Mouse (Mus musculus) kidney, embryonic 16.5 days (tissue): ENCODE results near the gene Ubash3a. TPM values are rescaled to one million over a fixed set of nuclear protein-coding genes. Genes with fewer than 3 reads are reported as not detected.

Experiments used
- ATAC-seq: fragments of 200-750 bp; cut with Nextera tagmentation; 2 replicates; pipeline ENCODE4 v1.8.0; 2017; ENCODE audit warnings: moderate TSS enrichment; ENCODE audit not compliant: low FRiP score, low TSS enrichment
- H3K27ac ChIP-seq: fragments of 300-500 bp; sonication (generic); 2 replicates; pipeline ENCODE4 v1.5.1; 2014; ENCODE audit warnings: low read length
- H3K27me3 ChIP-seq: fragments of 300-500 bp; sonication (generic); 2 replicates; pipeline ENCODE4 v1.6.1; 2014; ENCODE audit warnings: low read length, control low read depth, mixed read lengths; ENCODE audit not compliant: insufficient read depth
- H3K36me3 ChIP-seq: fragments of 300-500 bp; sonication (generic); 2 replicates; pipeline ENCODE4 v1.6.1; 2014; ENCODE audit warnings: low read length, control low read depth, mixed read lengths; ENCODE audit not compliant: insufficient read depth
- H3K4me1 ChIP-seq: fragments of 300-500 bp; sonication (generic); 2 replicates; pipeline ENCODE4 v1.6.1; 2014; ENCODE audit warnings: low read length, control low read depth, mixed read lengths; ENCODE audit not compliant: insufficient read depth
- H3K4me2 ChIP-seq: fragments of 300-500 bp; sonication (generic); replicated peaks from 2 replicates; pipeline ENCODE4 v1.6.1; 2014; ENCODE audit warnings: low read depth, low read length
- H3K4me3 ChIP-seq: fragments of 300-500 bp; sonication (generic); 2 replicates; pipeline ENCODE4 v1.5.1; 2014; ENCODE audit warnings: mild to moderate bottlenecking, low read length
- H3K9ac ChIP-seq: fragments of 300-500 bp; sonication (generic); replicated peaks from 2 replicates; pipeline ENCODE4 v1.6.1; 2014; ENCODE audit warnings: low read length
- H3K9me3 ChIP-seq: fragments of 300-500 bp; sonication (generic); 2 replicates; pipeline ENCODE4 v1.6.1; 2016; ENCODE audit warnings: low read length, control low read depth
- WGBS: fragments of 180-500 bp; shearing (Covaris S2); extraction: QIAGEN DNeasy Blood & Tissue Kit; methylation state at CpG from one replicate; pipeline ENCODE4 v1.1.7; 2014; 5-methylcytosine and 5-hydroxymethylcytosine counted together
- polyA plus RNA-seq: library from polyadenylated mRNA; unstranded; fragments of >200 nt; fragmentation: Nextera tagmentation; extraction: Ambion mirVana; gene quantifications from 2 replicates; pipeline ENCODE4 v1.2.1, GENCODE M21; 2015

The Ubash3a gene
- polyA plus RNA-seq, 1 experiment from 2014 or later: 0.40 TPM

GRCm38 (mm10) chr17:31232251-31233010, 24.8 kb downstream of the Ubash3a start:
- H3K9ac ChIP-seq: no peak overlapping the region
- no peaks in the 10 kb centered on the region for H3K4me1 ChIP-seq
- no peaks in the 10 kb centered on the region for H3K27me3 ChIP-seq
- no peaks in the 10 kb centered on the region for H3K36me3 ChIP-seq
- WGBS: 44% methylated on average over 8 of the region's 8 CpGs
- no peak overlapping the region for H3K27ac ChIP-seq
- H3K4me2 ChIP-seq: no peak overlapping the region
- H3K4me3 ChIP-seq: no peak overlapping the region
- no peaks in the 10 kb centered on the region for H3K9me3 ChIP-seq
- ATAC-seq: no peak

- no peaks in the 10 kb centered on the region for H3K36me3 ChIP-seq
- no peak overlapping the region for H3K9ac ChIP-seq
- ATAC-seq: no peak
- H3K9me3 ChIP-seq: no peaks in the 10 kb centered on the region
- no peak overlapping the region for H3K4me2 ChIP-seq
- 96% methylated on average over 1 of the region's 1 CpGs for whole genome bisulfite sequencing
- H3K4me1 ChIP-seq: no peaks in the 10 kb centered on the region
- no peak overlapping the region for H3K4me3 ChIP-seq
- H3K27me3 ChIP-seq: no peaks in the 10 kb centered on the region
- no peak overlapping the region for H3K27ac ChIP-seq
Measured at GRCm38 (mm10) chr17:31235915-31236314, 28.2 kb downstream of the Ubash3a start.

- 79% methylated on average over 7 of the region's 7 CpGs for WGBS
- ATAC-seq: no peak
Measured at GRCm38 (mm10) chr17:31238234-31239020, 30.8 kb downstream of the Ubash3a start.

GRCm38 (mm10) chr17:31241156-31241555, 33.5 kb downstream of the Ubash3a start:
- no peaks in the 10 kb centered on the region for H3K9me3 ChIP-seq
- H3K4me1 ChIP-seq: no peaks in the 10 kb centered on the region
- WGBS: 82% methylated on average over 8 of the region's 8 CpGs
- no peak for ATAC-seq
- H3K27ac ChIP-seq: no peak overlapping the region
- H3K9ac ChIP-seq: no peak overlapping the region
- no peak overlapping the region for H3K4me2 ChIP-seq
- no peaks in the 10 kb centered on the region for H3K27me3 ChIP-seq
- no peaks in the 10 kb centered on the region for H3K36me3 ChIP-seq
- H3K4me3 ChIP-seq: no peak overlapping the region

More at GRCm38 (mm10) chr17:31238234-31239020, 30.8 kb downstream of the Ubash3a start:
- H3K4me1 ChIP-seq: no peaks in the 10 kb centered on the region
- H3K4me3 ChIP-seq: no peak overlapping the region
- no peaks in the 10 kb centered on the region for H3K9me3 ChIP-seq
- no peaks in the 10 kb centered on the region for H3K27me3 ChIP-seq
- H3K27ac ChIP-seq: no peak overlapping the region
- no peak overlapping the region for H3K9ac ChIP-seq
- no peak overlapping the region for H3K4me2 ChIP-seq
- H3K36me3 ChIP-seq: no peaks in the 10 kb centered on the region

GRCm38 (mm10) chr17:31242764-31243163, 35.1 kb downstream of the Ubash3a start:
- Histone ChIP-seq H3K36me3 (no peaks in the 10 kb centered on the region), H3K4me1 (no peaks in the 10 kb centered on the region), H3K27ac (no peak overlapping the region), H3K4me3 (no peak overlapping the region), H3K9ac (no peak overlapping the region), H3K4me2 (no peak overlapping the region), H3K9me3 (no peaks in the 10 kb centered on the region), H3K27me3 (no peaks in the 10 kb centered on the region)
- 0% methylated on average over 1 of the region's 1 CpGs for WGBS
- ATAC-seq: no peak

- no peak overlapping the region for H3K27ac ChIP-seq
Measured at GRCm38 (mm10) chr17:31245321-31245720, 37.6 kb downstream of the Ubash3a start.

GRCm38 (mm10) chr17:31247144-31247543, 39.5 kb downstream of the Ubash3a start:
- ATAC-seq: no peak
- 32% methylated on average over 5 of the region's 5 CpGs for WGBS
- Histone ChIP-seq H3K27ac (no peak overlapping the region), H3K9ac (no peak overlapping the region), H3K4me1 (no peaks in the 10 kb centered on the region), H3K36me3 (no peaks in the 10 kb centered on the region), H3K4me2 (no peak overlapping the region), H3K4me3 (no peak overlapping the region), H3K9me3 (no peaks in the 10 kb centered on the region), H3K27me3 (no peaks in the 10 kb centered on the region)

More at GRCm38 (mm10) chr17:31245321-31245720, 37.6 kb downstream of the Ubash3a start:
- no peaks in the 10 kb centered on the region for H3K4me1 ChIP-seq
- H3K27me3 ChIP-seq: no peaks in the 10 kb centered on the region
- H3K4me2 ChIP-seq: no peak overlapping the region
- no peaks in the 10 kb centered on the region for H3K9me3 ChIP-seq
- 57% methylated on average over 5 of the region's 5 CpGs for WGBS
- no peak overlapping the region for H3K9ac ChIP-seq
- H3K4me3 ChIP-seq: no peak overlapping the region
- no peak for ATAC-seq
- H3K36me3 ChIP-seq: no peaks in the 10 kb centered on the region

- H3K4me2 ChIP-seq: no peak overlapping the region
- no peak for ATAC-seq
- no peak overlapping the region for H3K27ac ChIP-seq
- H3K9me3 ChIP-seq: no peaks in the 10 kb centered on the region
- H3K27me3 ChIP-seq: no peaks in the 10 kb centered on the region
- no peak overlapping the region for H3K4me3 ChIP-seq
- H3K36me3 ChIP-seq: no peaks in the 10 kb centered on the region
- WGBS: 71% methylated on average over 5 of the region's 5 CpGs
- no peak overlapping the region for H3K9ac ChIP-seq
- H3K4me1 ChIP-seq: no peaks in the 10 kb centered on the region; the same call in 1 of the 2 replicates
Measured at GRCm38 (mm10) chr17:31253951-31254350, 46.3 kb downstream of the Ubash3a start.

- Histone ChIP-seq H3K27me3 (no peaks in the 10 kb centered on the region), H3K9me3 (no peaks in the 10 kb centered on the region), H3K4me2 (no peak overlapping the region), H3K9ac (no peak overlapping the region), H3K27ac (no peak overlapping the region), H3K4me3 (no peak overlapping the region), H3K36me3 (no peaks in the 10 kb centered on the region), H3K4me1 (no peaks in the 10 kb centered on the region; the same call in 1 of the 2 replicates)
- WGBS: 11% methylated on average over 9 of the region's 9 CpGs
- peak; percentile 88 for ATAC-seq
Measured at GRCm38 (mm10) chr17:31254463-31254931, 46.8 kb downstream of the Ubash3a start.

GRCm38 (mm10) chr17:31257149-31257548, 49.5 kb downstream of the Ubash3a start:
- Histone ChIP-seq H3K4me3 (no peak overlapping the region), H3K27ac (no peak overlapping the region), H3K9ac (no peak overlapping the region), H3K36me3 (no peaks in the 10 kb centered on the region), H3K4me2 (no peak overlapping the region), H3K27me3 (no peaks in the 10 kb centered on the region), H3K9me3 (no peaks in the 10 kb centered on the region), H3K4me1 (no peaks in the 10 kb centered on the region; the same call in 1 of the 2 replicates)
- 88% methylated on average over 1 of the region's 1 CpGs for whole genome bisulfite sequencing
- no peak for ATAC-seq
